Mouse (Mus musculus): ENCODE measurements around the gene Syngap1. TPM values are rescaled to one million over a fixed set of nuclear protein-coding genes. Genes with fewer than 3 reads are reported as not detected.
A peak's percentile ranks its signal among the peaks of the same experiment; 100 is the strongest.

Gene Syngap1
- total and polyA plus RNA-seq, 2 experiments from 2014 or later, result 5.3 to 74.2 TPM

DNA sequence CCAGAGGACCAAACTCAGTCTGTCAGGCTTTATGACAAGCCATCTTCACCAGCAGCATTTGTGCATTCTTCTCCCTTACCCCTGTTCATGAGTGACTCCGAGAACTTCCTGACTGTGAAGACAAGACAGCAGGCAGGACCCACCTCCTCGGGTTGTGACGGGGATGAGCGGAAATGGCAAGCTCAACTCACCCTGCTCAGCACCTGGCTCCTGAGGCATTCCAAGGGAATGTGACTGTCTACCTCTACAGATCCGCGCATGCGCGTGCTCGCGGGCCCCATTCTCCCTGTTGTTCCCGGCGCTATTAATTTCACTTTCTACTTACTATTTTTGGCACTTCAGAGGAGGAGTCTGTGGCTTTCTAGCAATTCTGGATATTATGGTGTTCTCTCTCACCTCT, 58.9 kb downstream of the Syngap1 start:
- 80% methylated on average over 12 of the region's 12 CpGs for WGBS
- Histone ChIP-seq H3K4me1 (ENCODE audit: insufficient read depth, low read length) (no peaks in the 10 kb centered on the region), H3K9ac (replicated peaks; ENCODE audit: low read length) (no peak overlapping the region), H3K27ac (no peak overlapping the region), H3K4me2 (ENCODE audit: low read depth, low read length) (no peak overlapping the region), H3K27me3 (ENCODE audit: insufficient read depth, low read length) (no peaks in the 10 kb centered on the region), H3K36me3 (ENCODE audit: insufficient read depth, low read length) (no peaks in the 10 kb centered on the region), H3K9me3 (ENCODE audit: low read length) (no peaks in the 10 kb centered on the region), H3K4me3 (ENCODE audit: low read length) (no peak overlapping the region)
- DNase-seq (ENCODE audit: low spot score) (peak; percentile 33), ATAC-seq (peak; percentile 39; the same call in 1 of the 2 replicates)
- TF ChIP-seq CTCF (IDR thresholded peaks at IDR 0.05; ENCODE audit: low read depth), result no peak

DNA sequence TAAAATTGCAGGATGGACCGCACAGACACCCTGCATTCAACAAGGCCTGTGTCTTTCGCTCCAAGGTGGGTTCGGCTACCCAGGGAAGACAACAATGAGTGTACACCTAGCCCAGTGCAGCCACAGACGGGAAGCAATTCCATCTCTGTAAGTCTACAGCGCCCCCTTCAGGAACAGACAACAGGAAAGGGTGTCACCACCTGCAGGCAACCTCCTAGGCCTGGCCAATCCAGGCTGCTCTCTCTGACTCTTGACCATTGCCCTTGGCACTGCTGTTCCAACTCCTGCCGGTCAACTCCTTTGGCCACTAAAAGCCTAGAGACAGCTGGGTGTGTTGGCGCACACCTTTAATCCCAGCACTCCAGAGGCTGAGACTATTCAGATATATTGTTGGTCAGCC, 60.1 kb downstream of the Syngap1 start:
- ATAC-seq (no peak), DNase-seq (ENCODE audit: low spot score) (no peak)
- H3K4me3 ChIP-seq (ENCODE audit: low read length), result no peak overlapping the region
- TF ChIP-seq CTCF (IDR thresholded peaks at IDR 0.05; ENCODE audit: low read depth), result peak; percentile 35
- H3K27ac ChIP-seq, result no peak overlapping the region
- no peaks in the 10 kb centered on the region for H3K27me3 ChIP-seq (ENCODE audit: insufficient read depth, low read length)
- WGBS, result 78% methylated on average over 7 of the region's 7 CpGs
- no peak overlapping the region for H3K9ac ChIP-seq (replicated peaks; ENCODE audit: low read length)
- no peaks in the 10 kb centered on the region for H3K36me3 ChIP-seq (ENCODE audit: insufficient read depth, low read length)
- no peaks in the 10 kb centered on the region for H3K4me1 ChIP-seq (ENCODE audit: insufficient read depth, low read length)
- H3K4me2 ChIP-seq (ENCODE audit: low read depth, low read length), result no peak overlapping the region
- H3K9me3 ChIP-seq (ENCODE audit: low read length), result no peaks in the 10 kb centered on the region

DNA sequence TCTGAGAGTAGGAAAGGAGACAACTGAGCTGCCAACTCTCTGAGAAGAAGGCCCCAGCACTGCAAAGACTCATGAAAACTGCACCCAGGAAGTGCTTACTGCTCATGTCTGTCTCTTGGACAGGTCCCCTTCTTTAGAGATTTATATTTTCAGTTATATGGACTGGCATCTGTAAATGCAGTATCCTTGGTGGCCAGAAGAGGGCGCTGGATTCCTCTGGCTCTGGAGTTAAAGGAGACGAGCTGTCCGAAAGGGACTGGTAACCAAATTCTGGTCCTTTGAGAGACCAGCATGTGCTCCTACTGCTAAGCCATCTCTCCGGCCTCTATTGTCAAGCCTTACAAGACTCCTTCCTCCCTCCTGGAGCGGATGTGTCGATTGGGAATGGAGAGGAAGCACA, 60.8 kb downstream of the Syngap1 start:
- Histone ChIP-seq H3K4me1 (ENCODE audit: insufficient read depth, low read length) (no peaks in the 10 kb centered on the region), H3K36me3 (ENCODE audit: insufficient read depth, low read length) (no peaks in the 10 kb centered on the region), H3K9me3 (ENCODE audit: low read length) (no peaks in the 10 kb centered on the region), H3K4me3 (ENCODE audit: low read length) (no peak overlapping the region), H3K27me3 (ENCODE audit: insufficient read depth, low read length) (no peaks in the 10 kb centered on the region), H3K9ac (replicated peaks; ENCODE audit: low read length) (no peak overlapping the region), H3K27ac (no peak overlapping the region), H3K4me2 (ENCODE audit: low read depth, low read length) (no peak overlapping the region)
- DNase-seq (ENCODE audit: low spot score) (no peak), ATAC-seq (no peak)
- peak; percentile 59 for TF ChIP-seq CTCF (IDR thresholded peaks at IDR 0.05; ENCODE audit: low read depth)
- WGBS, result 39% methylated on average over 6 of the region's 6 CpGs

DNA sequence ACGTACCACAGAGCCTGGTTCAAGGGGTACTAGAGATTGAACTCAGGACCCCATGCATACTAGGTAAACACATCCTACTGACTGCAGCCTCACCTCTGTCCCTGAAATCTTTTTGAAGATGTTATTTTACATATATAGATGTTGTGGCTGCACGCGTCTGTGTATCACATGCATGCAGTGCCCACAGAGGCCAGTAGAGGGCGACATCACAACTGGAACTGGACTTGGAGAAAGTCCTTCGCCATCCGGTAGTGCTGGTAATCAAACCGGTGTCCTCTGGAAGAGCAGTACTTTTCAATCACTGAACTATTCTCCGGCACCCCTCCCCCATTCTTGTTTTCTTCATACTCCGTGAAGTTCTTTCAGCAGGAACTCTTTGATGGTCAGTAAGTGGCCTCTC, 63.4 kb downstream of the Syngap1 start:
- H3K4me2 ChIP-seq (ENCODE audit: low read depth, low read length), result no peak overlapping the region
- H3K4me1 ChIP-seq (ENCODE audit: insufficient read depth, low read length), result no peaks in the 10 kb centered on the region
- 40% methylated on average over 9 of the region's 9 CpGs for WGBS
- no peaks in the 10 kb centered on the region for H3K36me3 ChIP-seq (ENCODE audit: insufficient read depth, low read length)
- no peak for ATAC-seq
- TF ChIP-seq CTCF (IDR thresholded peaks at IDR 0.05; ENCODE audit: low read depth), result peak; percentile 77
- no peak overlapping the region for H3K27ac ChIP-seq
- H3K27me3 ChIP-seq (ENCODE audit: insufficient read depth, low read length), result no peaks in the 10 kb centered on the region
- H3K9ac ChIP-seq (replicated peaks; ENCODE audit: low read length), result no peak overlapping the region
- peak; percentile 46 for DNase-seq (ENCODE audit: low spot score)
- no peak overlapping the region for H3K4me3 ChIP-seq (ENCODE audit: low read length)
- H3K9me3 ChIP-seq (ENCODE audit: low read length), result no peaks in the 10 kb centered on the region

DNA sequence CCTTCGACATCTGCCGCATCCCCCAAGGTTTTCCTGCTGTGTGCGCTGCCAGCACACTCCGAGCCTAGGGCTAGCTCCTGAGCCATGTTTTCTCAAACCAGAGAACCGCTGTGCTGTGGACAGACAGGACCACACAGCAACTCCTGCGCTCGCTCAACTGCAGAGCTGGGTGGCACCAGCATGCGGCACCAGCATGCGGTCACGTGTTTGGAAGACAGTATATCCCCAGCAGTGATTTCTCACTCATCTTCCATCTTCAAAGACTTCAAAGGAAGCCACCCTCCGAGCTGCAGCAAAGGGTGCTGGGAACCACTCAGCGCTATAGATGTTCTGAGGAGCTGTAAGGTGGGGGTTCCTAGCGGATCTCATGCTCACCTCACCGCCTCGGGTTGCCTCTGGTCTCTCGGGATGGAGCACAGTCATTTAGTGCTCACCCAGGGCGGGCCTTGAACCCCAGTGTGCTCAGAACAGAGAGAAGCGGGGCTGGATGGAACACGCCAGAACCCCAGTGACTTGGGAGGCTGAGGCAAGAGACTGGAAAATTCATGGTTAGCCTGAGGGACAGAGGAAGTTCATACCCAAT, 63.9 kb downstream of the Syngap1 start:
- H3K4me1 ChIP-seq (ENCODE audit: insufficient read depth, low read length), result no peaks in the 10 kb centered on the region
- no peak for ATAC-seq
- no peak overlapping the region for H3K27ac ChIP-seq
- 39% methylated on average over 19 of the region's 19 CpGs for WGBS
- no peaks in the 10 kb centered on the region for H3K27me3 ChIP-seq (ENCODE audit: insufficient read depth, low read length)
- no peak overlapping the region for H3K4me3 ChIP-seq (ENCODE audit: low read length)
- no peaks in the 10 kb centered on the region for H3K9me3 ChIP-seq (ENCODE audit: low read length)
- DNase-seq (ENCODE audit: low spot score), result no peak
- no peak overlapping the region for H3K9ac ChIP-seq (replicated peaks; ENCODE audit: low read length)
- TF ChIP-seq CTCF (IDR thresholded peaks at IDR 0.05; ENCODE audit: low read depth), result no peak
- H3K4me2 ChIP-seq (ENCODE audit: low read depth, low read length), result no peak overlapping the region
- H3K36me3 ChIP-seq (ENCODE audit: insufficient read depth, low read length), result no peaks in the 10 kb centered on the region

DNA sequence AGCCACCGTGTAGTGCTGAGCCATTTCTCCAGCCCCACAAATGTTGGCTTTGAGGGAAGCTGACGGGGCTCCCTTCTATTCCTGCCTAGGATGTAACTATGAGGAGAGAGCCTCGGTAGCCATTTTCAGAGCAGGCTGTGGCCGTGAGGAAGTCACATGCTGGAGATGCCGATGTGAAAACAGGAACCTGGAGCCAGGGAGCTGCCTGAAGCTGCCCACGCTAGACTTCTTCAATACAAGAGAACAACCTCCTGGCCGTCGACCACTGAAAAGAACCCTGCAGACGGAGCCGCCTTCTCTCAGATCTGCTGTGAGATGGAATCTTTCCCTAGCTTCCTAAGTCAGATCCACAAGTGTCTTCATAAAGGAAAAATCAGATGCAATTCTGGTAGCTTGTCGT, 64.6 kb downstream of the Syngap1 start:
- Histone ChIP-seq H3K36me3 (ENCODE audit: insufficient read depth, low read length) (no peaks in the 10 kb centered on the region), H3K9ac (replicated peaks; ENCODE audit: low read length) (no peak overlapping the region), H3K4me2 (ENCODE audit: low read depth, low read length) (no peak overlapping the region), H3K4me3 (ENCODE audit: low read length) (no peak overlapping the region), H3K4me1 (ENCODE audit: insufficient read depth, low read length) (no peaks in the 10 kb centered on the region), H3K27me3 (ENCODE audit: insufficient read depth, low read length) (no peaks in the 10 kb centered on the region), H3K27ac (no peak overlapping the region), H3K9me3 (ENCODE audit: low read length) (no peaks in the 10 kb centered on the region)
- 63% methylated on average over 11 of the region's 11 CpGs for WGBS
- no peak for TF ChIP-seq CTCF (IDR thresholded peaks at IDR 0.05; ENCODE audit: low read depth)
- no peak for DNase-seq (ENCODE audit: low spot score)
- no peak for ATAC-seq

DNA sequence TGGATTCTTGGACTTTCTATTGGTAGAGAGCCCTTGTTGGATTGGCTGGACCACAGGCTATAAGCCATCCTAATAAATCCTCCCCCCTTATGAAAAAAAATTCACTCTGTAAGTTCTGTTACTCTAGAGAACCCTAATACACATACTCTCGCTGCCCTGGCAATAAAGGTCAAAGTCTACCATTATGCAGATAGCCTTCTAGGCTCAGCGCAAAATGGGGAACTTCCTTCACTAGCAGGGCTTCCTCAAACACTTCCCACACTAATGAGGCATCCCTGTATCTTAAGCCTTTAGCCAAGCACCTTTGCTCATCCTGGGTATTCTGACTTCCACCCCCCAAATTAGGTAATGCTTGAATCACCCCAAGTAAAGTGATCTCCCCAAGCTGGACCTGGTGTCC, 67.2 kb downstream of the Syngap1 start:
- no peak for DNase-seq (ENCODE audit: low spot score)
- H3K27ac ChIP-seq, result no peak overlapping the region
- H3K4me2 ChIP-seq (ENCODE audit: low read depth, low read length), result no peak overlapping the region
- ATAC-seq, result no peak
- H3K4me1 ChIP-seq (ENCODE audit: insufficient read depth, low read length), result no peaks in the 10 kb centered on the region
- WGBS, result 74% methylated on average over 2 of the region's 2 CpGs
- H3K4me3 ChIP-seq (ENCODE audit: low read length), result no peak overlapping the region
- H3K9ac ChIP-seq (replicated peaks; ENCODE audit: low read length), result no peak overlapping the region
- TF ChIP-seq CTCF (IDR thresholded peaks at IDR 0.05; ENCODE audit: low read depth), result no peak
- no peaks in the 10 kb centered on the region for H3K9me3 ChIP-seq (ENCODE audit: low read length)
- H3K27me3 ChIP-seq (ENCODE audit: insufficient read depth, low read length), result no peaks in the 10 kb centered on the region
- H3K36me3 ChIP-seq (ENCODE audit: insufficient read depth, low read length), result no peaks in the 10 kb centered on the region

Measured in hindbrain, postnatal 0 days (tissue).